Mouse (Mus musculus): ENCODE results near the gene a.
"Not testable (repeated sequence)": the region's sequence is repeated elsewhere in the genome, so short reads cannot be mapped to it uniquely, and the experiment has no call there.

Gene a

DNA sequence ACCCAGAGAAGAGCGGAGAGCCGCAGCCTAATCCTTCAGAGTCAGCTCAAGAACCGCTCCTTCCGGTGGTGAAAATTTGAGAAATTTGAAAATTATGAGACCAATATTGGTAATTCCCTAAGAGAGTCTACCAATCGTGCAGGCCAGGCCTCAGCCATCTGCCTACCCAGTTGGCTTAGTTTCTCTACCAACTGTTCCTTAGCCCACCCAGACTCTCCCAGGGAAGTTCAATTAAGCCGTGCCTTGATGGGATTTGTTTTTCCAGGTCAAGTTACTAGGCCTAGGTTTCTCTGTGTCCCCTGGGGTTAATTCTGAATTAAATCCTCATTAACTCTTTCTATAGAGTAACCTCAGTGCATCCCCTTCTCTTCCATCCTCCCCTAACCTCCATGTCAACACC lies 221.8 kb downstream of the a start:
- no peak for DNase-seq

DNA sequence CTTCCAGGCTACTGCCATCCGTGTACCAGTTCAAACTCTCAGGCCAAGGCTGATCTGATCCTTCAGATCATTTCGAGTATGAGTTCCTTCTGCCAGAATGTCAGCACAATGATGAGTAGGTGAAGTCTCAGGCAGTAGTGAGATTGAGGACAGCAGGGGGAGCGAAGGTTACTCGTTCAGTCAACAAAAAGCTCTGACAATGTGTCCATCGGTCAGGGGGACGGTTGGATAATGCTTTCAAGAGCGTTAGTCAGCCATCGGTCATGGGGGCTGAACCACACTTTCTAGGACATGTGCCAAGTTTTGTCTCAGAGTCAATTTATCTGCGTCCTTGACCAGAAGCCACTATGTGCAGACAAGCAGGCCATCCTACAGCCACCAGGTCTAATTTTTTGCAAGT lies 225.5 kb downstream of the a start:
- DNase-seq = not testable (repeated sequence)

DNA sequence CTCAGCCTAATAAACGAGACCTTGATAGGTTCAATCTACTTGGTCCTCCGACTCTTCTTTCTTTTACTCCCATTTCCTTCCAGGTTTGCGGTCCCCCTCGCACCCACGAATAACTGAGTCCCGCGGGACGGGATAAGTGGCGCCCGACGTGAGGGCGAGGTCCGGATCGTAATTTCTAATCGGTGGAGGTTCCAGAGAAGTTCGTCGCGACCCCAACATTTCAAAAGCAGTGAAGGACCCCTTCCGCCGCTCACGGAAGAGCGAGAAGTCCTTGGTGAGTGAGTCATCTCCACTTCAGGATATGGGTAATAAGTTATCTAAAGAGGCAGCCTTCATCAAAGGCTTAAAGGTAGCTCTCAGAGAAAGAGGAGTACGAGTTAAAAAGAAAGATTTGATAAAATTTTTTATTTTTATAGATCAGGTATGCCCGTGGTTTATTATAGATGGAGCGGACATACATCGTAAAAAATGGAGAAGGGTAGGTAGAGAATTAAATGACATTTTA lies 227.1 kb downstream of the a start, which contains the start of gene Gm14226:
Gene Gm14226 (plus strand): TSS at position 16 of the 505 bp plus-strand sequence.
- peak in 1 of 2 experiments; percentile 10 for DNase-seq

DNA sequence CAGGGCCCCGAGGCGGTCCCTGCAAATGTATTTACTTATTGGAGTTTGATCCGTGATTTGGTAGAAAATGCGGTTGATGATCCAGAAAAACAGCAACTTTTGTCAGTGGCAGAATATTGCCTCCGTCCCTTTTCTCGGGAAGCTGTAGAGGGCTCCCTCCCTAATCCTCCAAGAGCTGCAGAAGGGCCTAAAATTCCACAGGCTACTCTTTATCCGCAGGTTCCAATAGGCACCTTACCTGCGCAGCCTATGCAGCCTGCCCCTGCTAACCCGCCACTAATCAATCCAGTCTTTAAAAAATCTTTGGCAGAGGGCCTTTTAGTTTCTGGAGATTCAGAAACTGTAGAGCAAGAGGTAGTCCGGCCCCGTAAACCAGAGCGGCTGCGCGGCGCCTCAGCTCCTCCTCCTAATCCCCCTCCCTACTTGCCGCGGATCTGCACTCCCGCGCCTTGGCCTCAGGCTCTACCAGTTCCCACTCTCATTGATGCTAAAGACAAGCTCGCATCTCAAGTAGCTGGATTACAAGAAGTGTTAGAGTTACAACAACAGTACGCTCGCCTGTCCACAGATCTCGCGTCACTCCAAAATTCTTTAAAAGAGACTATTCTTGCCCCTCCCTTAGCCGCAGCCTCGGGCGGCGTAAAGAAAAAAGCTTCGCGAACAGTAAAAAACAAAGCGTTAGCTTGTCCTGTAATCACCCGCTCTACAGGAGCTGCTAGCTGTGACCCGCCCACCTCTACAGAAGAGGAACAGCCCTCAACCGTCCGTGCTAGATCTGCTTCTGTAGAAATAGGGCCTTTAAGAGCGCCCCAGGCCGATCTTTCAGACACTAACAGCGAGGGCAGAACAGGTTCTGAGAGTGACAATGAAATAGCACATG lies 227.8 kb downstream of the a start:
- DNase-seq = peak; percentile 79 to 87

DNA sequence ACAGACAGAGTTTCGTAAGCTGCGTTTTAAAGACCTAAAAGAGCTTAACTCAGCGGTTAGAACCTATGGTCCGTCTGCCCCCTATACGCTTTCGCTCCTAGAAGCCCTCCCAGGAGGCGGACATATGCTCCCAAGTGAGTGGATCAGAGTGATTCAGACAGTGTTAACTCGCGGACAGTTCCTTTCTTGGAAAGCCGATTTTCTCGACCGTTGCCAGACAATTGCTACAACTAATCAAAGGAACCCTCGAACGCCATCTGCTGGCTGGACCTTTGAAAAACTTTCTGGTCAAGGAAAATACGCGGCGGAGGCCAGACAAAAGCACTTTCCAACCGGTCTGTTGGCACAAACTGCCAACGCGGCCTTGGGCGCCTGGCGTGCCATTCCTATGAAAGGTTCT lies 228.5 kb downstream of the a start:
- peak; percentile 96 for DNase-seq

DNA sequence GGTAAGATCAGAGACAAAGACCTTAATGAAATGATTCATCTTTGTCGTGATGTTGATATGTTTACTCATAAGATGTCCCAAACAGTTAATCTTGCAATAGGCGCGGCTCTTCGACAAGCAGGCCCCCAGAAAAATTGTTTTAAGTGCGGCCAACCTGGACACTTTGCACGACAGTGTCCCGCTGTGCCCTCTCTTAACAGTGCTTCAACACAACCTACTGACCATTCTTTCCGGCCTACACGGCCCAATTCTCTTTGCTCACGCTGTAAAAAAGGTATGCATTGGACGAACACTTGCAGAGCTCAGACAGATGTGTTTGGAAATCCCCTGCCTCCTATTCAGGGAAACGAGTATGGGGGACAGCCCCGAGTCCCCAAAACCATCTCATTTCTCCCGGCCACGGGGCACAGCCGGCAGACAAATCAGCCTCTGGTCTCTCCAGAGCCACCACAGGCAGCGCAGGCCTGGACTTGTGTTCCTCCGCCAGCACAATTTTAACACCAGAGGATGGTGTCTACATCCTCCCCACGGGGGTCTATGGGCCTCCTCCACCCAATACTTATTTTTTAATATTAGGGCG lies 229.1 kb downstream of the a start:
- DNase-seq = not testable (repeated sequence)

DNA sequence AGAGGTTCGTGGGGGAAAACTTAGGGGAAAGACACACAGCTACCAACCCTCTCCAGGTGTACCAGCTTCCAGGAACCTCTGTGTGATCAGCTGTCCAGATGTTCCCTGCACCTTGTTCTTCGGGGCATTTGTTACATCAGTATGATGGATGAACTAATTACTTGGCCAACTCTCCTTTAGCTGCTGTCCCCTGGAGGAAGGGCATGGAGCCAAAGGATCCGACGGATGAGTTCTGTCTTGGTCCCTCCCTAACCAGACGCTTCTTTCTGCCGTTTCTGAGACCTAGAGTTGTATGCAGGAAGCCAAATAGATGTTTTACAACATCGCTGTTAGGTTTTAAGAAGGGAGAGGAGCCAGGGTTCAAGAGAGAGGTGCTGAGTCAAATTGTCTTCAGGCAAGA lies 239.6 kb downstream of the a start:
- no peak for DNase-seq

DNA sequence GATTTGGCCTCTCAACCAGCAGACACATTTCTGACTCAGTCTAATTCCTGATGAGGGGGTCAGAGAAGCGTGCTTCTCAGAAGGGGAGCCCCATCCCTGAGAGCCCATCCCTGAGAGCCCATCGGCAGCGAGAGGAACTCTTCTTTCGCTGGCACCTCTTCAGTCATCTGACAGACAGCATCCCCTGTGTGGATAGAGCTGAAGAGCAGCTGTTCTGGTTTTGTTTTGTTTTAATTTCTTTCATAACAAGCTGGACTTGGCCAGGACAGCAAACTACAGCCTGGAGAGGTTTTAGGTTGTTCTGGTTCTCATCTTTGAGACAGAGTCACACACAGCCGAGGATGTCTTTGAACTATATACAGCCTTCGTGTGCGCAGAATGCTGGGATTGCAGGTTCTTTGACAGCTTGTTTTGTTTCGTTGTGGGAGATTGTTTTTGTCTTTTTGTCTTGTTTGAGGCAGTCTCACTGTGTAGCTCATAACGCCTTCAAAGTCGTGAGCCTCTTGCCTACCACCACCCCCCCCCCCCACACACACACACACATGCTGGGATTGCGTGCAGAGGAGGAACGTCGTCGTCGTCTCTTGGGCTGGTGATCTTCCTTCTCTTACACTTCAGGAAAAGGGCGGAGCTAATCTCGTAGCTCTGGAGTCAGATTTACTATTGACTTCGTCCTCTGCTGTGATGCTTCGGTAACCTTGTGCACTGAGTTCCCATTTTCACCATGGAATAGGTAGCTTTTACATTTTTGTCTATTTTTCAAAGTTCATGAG lies 241.9 kb downstream of the a start:
- no peak for DNase-seq

DNA sequence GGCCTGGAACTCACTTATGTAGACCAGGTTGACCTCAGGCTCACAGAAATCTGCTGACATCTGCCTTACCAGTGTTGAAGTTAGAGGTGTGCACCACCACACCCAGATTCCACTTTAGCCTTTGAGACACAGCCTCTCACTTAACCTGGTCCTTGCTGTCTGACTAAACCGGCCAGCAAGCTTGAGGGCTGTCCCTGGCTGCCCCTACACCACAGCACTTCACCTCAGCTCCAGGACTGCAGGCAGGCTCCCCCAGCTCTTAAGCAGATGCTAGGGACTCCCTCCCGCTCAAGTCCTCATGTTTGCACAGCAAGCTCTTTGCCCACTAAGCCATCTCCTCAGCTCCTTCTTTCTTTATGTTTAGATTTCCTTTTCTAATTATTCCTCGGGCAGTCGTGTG lies 248.8 kb downstream of the a start:
- no peak for DNase-seq

DNA sequence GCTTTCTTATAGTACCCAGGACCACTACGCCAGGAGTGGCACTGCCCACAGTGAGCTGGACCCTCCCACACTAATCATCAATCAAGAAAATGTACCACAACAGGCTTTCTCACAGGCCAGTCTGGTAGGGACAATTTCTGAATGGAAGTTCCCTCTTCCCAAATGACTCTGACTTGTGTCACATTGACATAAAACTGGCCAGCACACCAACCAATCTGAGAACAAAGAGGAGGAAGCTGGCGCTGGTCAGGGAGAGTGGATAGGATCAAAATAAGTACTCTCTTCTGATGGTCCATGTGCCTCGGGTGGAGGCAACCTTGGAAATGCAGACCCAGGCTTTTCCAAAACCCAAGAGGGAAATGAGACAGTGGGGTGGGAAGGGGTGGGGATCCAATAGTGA lies 253.3 kb downstream of the a start:
- DNase-seq = no peak

DNA sequence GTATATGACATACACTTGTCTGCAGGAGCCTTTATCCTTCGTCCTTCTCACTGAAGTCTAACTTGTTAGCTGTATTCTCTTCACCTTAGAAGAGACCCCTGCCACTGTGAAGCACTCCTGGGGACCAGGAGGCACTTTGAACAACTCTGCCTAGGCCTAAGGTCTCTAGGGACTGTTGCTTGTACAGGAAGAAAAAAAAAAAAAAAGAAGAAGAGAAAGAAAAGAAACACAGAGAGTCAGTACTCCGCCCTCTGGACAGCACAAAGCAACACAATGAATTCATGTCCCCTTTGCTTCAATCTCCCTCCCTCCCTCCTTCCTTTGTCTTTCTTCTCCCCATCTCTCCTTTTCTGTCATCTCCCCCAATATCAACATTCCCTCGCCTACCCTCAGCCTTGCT lies 253.9 kb downstream of the a start:
- DNase-seq = no peak

DNA sequence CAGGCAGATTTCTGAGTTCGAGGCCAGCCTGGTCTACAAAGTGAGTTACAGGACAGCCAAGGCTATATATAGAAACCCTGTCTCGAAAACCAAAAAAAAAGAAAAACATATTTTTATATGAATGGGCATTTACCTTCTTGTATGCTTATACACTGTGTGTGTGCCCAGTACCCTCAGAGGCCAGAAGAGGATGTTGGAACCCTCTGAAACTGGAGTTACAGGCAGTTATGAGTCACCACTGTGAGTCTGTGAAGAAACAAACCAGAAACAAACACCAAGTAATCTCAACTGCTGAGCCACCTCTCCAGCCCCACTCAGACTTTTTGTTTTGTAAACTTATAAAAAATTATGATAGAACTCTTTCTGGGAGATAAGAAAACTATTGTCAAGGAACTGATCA lies 255.6 kb downstream of the a start:
- DNase-seq = no peak

DNA sequence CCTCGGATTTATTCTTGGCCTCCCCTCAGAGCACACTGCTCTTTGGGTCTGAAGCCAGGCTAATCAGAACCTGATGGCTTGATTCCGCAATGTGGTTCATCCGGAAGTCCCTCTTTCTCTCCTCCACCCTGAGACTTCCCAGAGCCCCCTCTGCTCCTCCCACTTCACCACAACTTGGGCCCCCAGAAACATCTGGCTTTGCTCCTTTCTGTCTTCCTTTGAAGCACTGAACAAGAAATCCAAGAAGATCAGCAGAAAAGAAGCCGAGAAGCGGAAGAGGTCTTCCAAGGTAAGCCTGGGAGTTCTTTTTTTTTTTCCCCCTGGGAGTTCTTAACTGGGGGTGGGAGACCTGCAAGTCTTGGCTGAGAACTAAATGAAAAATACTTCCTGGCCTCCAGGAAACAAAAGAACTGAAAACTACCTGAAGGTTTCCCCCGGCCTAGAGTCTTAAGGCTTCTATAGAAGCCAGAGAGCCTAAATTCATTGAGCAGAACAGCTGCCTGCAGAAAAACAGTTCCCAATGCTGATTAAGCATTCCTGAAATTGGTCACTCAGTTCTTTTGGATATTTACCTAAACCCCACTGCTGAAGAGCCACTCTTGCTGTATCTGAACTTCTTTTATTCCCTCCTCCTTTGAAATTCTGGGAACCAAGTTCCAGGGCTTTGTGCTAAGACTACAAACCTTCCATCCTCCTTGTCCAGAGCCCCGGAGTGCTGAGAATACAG lies 256.4 kb downstream of the a start:
- no peak for DNase-seq

DNA sequence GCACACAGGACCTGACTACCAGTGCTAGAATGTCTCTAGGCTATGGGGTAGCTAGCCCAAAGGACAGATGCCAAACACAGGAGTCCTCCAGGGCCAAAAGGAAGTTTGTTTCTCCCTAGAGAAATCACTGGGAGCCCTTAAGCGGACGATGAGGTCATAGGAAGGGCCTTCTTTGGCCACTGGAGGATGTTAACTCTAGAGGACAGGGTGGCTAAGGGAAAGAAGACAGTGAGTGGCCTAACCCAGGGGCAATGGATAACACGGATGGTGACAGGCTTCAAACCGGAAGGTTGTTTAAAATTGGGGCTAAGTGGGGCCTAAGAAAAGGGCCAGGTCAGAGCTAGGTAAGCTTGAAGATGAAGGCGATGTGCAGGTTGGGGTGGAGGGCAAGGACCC lies 258.9 kb downstream of the a start:
- no peak for DNase-seq

DNA sequence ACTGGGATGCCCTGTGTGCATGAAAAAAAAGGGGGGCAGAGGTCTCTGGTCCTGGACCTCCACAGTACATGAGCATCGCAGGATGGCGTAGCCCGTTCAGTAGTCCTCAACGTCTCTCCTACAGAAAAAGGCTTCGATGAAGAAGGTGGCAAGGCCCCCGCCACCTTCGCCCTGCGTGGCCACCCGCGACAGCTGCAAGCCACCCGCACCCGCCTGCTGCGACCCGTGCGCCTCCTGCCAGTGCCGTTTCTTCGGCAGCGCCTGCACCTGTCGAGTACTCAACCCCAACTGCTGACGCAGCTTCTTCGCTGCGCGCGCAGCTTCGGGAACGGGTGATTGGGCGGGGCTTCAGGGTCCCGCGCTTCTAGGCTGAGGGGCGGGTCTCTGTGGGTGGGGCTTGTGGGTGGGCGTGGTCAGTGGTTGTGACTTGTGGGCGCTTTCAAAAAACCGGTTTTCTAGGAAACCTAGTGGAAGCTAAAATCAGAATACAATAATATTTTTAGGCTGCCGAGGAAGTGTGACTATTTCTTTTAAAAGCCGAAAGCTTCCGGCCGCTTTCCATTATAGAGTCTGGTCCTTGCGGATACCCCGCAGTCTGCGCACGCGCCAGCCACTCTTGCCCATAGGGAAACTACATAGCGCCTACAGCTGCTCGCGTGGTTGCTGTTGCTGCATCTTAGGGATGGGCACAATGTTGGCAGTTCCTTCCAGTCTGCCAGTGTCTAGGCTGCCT lies 259.5 kb downstream of the a start:
- DNase-seq = peak; percentile 98

DNA sequence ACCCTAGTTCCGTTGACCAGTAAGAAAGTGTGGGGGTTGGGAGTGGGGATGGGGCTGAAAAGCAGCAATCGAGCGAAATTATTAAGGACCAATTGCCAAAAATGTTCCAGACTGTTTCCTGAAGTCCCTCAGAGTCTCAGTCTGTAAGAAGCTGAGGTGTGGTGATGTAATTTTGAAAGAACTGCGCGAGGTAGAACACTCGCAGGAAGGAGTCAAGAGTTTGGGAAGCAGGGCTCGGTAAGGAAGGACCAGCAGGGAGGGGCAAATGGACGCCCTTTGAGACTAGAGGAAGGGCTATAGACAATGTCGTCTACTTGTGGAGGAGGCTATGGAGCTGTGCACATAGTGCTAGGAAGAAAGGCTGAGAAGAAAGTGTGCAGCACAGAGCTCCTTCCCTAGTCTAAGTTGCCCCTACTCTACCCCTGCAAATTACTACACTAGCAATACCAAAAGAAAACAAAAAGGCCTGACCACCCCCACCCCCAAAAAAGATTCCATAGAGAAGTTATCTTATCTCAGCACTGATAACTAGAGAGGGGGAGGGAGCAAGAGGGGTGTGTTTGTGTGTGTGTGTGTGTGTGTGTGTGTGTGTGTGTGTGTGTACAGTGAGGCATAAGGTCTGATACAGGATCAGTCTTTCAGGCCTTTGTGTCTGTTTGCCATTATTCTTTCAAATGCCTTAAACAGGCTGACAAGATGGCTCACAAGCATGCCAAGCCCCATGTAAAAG lies 260.6 kb downstream of the a start:
- DNase-seq = peak in 1 of 2 experiments; percentile 18

DNA sequence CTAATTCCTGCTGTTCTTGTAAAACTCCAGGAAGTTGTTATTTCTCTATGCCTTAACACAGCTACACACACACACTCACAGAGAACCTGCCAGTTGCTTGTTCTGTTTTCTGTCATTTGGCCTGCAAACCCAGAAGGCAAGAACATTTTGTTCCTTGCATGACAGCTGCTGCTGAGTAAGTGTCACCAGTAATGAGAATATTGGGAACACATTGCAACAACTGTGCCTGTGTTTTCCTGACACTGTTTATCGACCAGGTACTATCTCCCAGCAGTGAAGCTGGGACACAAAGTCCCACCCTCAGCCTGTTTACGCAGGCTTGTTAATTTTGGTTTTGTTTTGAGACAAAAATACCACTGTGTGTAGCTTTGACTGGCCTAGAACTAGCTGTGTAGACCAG lies 261.5 kb downstream of the a start:
- DNase-seq = no peak

DNA sequence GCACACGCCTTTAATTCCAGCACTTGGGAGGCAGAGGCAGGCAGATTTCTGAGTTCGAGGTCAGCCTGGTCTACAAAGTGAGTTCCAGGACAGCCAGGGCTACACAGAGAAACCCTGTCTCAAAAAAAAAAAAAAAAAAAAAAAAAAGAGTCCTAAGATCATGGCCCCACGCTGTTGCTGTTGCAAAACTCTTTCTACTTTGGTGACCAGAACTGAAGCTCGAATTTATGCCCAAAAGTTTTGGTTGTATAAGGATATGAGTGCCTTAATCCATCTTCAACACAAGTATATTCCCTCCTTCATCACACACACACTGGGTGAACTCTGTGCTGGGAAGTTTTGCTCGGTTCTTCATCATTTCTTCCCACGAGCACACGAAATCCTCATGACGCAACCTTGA lies 262.3 kb downstream of the a start:
- DNase-seq = not testable (repeated sequence)

DNA sequence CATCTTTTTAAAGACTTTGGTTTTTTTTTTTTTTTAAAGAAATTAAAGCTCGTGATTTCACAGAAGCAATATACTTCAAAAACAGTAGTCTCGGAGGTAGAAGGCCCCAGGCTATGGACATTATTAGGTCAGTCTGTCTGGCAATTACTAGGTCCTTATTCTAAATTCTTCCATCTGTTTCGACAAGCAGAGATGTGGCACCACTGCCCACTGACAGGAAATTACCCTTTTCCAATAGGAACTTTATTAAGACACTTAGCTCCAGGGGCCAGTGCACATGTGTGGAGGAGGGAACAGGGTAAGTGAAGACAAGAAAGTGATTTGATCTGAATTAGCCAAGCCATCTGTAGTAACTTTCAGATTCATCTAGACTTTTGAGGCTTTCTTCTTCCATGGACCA lies 263.5 kb downstream of the a start:
- DNase-seq = no peak

DNA sequence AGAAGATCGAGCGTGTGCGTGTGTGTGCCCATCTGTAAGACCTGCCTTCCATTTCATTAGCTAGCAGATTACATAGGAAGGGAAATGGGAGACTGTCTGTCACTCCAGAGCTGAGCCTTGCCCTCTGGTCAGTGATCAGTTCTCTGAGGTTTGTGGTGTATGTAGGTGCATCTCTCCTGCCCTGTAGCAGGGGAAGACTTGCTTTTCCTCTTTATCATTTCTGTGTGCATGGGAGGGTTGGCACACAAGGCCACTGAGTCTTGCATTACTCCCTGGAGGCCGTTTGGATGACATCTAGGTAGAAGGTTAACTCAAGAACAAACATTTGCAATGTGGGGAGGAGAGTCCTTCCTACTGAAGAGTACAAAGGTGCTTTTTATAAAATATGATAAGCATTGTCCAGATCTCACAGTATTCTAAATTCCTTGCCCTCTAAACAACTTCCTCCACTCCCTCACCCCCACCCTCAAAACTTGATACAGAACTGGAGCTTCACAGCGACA lies 264.9 kb downstream of the a start:
- no peak for DNase-seq

DNA sequence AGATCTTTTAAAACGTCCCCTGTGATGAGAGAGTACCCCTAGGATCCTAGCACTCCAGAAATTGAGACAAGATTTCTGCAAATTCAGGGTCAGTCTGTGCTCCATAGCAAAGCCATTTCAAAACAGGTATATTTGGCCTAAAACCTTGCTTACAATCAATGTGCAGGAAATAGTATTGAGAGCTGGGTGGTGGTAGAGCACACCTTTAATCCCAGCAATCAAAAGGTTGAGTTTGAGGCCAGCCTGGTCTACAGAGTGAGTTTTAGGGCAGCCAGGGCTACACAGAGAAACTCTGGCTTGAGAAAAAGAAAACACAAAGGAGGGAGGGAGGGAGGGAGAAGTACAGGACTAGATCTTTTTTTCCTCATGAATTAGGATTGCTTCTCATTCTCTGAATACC lies 266.2 kb downstream of the a start:
- DNase-seq = no peak

Data from kidney, postnatal 4 days (tissue).